Mouse (Mus musculus): ENCODE results near the gene Scamp1.

The Scamp1 gene

DNA sequence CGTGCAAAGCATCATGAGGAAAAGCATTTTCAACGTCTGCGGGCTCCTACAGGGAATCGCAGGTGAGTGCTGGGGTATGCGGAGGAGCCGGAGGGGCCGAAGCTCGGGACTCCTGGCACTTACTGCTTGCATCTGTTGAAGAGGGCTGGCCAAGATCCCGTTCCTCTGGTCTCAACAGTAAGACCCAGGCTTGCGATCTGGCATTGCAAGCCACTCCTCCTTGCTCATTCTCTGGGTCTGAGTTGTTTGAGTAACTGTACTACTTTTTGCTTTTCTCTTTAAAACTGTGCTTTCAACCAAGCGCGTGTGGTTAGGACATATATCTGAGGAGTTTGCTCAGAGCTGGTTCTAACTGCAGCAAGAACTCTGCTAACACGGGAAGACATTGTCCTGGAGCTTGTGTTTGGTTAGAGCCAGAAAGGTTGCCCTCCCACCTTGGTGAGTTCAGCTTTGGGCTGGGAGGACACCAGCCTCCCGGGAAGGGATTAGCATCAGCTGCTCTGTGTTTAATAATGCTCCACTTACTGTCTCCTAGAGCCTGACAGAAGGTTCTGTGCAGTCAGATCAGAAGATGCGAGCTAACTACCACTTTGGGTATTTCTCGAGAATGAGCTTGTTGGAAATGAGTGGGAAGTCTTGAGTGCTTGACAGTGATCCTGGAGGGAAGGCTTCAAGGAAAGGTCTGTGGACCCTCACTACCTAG is 110.9 kb downstream of the Scamp1 start:
- DNase-seq (ENCODE audit: low read depth), result peak; percentile 6

DNA sequence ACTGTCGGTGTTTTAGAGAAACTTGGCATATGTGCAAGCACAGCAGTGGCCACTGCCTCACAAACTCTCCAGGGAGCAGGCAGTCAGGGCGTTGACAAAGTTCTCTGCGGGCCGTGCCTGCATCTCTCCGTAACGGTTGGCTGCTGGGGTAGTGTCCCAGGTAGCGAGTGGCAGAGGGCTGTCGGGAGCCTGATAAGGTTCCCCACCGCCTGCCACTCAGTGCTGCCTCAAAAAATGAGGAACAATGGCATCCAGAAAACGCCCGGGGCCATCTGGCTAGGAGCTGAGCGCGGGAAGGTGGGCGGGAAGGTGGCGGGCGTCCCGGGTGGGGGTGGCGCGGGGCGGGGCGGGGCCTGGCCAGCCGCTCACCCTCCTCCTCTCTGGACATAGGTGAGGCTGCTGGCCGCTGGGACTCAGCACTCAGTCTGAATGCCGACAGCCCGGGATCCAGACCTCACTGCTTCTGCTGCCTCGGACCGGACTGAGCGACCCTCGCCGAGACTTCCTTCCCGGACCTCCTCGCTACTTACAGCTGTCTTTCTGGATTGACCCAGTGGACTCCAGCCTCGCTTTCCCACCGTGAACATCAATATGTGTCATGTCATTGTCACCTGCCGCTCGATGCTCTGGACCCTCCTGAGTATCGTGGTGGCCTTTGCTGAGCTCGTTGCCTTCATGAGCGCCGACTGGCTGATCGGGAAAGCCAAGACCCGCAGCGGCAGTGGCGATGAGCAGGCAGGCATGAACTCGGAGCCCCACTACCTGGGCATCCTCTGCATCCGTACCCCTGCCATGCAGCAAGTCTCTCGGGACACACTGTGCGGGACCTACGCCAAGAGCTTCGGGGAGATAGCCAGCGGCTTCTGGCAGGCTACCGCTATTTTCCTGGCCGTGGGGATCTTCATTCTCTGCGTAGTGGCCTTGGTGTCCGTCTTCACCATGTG is 111.8 kb downstream of the Scamp1 start:
- DNase-seq (ENCODE audit: low read depth), result peak; percentile 21

DNA sequence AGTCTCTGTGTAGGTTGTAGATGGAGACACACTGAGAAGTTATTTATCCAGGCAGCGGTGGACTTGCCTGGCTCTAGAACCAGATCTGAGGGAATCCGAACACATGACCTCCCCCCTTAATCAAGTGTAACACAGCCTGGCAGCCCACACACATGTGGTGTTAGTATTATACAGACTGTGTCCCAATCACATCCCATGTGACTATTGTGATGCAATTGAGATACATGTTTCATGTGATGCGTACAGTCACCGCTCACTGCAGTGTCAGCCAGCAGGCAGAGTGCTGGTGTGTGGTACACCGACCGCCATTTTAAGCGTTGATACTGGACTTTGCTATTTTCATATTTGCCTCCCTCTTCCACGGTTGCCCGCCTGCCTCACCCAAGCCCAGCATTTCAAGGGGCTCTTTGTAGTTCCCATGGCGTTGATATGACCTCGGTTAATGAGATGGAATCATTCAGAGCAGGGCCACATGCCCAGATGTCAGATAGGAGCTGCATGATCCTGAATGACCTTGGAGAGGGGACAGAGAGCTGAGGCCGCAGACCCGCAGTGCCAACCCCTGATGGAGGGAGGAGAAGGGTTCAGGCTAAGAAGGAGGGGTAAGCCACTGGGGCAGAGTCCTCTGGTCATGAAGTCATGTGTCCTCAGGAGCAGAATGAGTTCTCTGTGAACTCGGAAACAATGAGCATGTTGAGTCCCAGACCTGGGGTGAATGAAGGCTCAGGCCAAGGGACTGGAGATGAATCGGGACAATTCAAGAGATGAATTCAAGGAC is 112.9 kb downstream of the Scamp1 start:
- no peak for DNase-seq (ENCODE audit: low read depth)

DNA sequence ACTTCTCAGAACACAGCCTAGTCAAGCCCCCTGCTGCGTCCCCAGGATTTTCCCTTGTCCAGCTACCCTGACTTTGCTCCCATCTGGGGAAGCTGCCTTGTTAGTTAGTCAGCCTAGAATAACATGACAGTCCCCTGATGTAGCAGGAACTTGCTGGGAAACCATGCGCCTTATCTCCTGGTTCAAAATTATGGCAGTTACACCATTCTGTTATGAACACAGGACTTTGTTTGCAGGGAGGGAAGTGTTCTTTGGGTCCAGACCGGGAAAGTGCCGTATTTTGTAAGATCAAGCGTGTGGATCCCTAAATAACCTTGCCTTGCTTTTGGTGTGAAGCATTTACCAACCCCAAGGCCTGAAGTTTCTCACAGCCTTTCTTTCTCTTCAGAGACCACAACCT is 114.0 kb downstream of the Scamp1 start:
- DNase-seq (ENCODE audit: low read depth), result no peak

DNA sequence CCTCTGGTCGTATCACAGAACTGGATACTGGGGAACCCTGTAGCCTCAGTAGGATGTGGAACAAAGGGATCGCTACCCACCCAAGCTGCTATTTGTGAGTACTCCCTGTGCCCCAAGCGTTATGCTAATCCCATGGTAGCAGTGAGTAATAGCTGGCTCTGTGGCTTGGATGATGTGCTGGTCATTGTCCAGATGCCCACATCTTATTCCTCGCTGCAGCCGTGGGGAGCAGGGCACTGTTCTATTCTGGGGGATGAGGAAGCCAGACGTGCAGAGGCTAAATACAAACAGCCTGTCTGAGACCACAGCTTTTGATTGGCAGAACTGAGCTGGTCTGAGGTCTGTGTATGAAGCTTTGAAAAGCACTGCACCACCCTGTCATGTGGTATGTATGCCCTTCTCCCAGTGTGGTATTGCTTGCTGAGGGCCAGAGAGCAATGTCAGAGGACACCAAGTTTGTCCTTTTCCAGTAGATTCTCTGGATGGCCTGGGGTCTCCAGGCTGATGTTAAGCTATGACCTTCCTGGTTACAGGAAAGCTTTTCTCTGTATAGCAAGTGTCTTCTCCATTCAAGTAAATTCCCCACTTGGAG is 116.2 kb downstream of the Scamp1 start:
- no peak for DNase-seq (ENCODE audit: low read depth)

DNA sequence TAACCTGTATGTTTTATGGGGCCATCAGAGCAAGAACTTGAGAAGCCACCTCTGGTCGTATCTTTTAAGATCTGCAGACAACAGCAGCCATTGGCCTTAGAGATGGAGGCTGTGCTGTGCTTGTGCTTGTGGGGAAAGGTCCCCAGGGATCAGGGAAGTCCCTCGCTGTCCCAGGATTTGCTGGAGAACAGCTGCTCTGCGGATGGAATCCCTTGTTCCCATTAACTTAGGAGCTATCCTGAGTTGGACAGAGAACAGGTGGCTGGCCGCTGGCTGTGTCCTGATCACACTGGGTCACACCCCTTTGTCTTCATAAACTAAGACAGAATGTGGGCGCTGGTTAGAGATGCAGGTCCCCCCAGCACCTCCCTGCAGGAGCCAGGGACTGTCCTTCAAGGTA is 117.3 kb downstream of the Scamp1 start:
- DNase-seq (ENCODE audit: low read depth), result no peak

DNA sequence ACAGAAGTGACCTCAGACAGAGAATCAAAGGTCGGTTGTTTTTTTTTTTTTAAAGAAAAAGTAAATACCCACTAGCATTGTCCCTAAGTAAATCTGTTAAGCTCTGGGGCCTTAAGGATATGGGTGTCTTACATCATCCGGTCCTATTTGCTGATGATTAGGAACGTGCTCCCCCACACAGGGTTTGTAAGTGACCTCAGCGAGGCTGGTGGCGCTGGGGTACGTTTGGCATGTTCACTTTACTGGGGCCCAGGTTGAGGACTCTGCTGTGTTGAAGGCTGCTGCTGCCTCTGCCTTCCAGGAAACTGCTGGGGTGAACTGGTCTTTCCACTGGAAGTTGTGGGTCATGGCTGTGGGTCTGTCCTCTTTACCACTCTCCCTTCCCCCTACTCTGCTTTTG is 121.2 kb downstream of the Scamp1 start:
- no peak for DNase-seq (ENCODE audit: low read depth)

DNA sequence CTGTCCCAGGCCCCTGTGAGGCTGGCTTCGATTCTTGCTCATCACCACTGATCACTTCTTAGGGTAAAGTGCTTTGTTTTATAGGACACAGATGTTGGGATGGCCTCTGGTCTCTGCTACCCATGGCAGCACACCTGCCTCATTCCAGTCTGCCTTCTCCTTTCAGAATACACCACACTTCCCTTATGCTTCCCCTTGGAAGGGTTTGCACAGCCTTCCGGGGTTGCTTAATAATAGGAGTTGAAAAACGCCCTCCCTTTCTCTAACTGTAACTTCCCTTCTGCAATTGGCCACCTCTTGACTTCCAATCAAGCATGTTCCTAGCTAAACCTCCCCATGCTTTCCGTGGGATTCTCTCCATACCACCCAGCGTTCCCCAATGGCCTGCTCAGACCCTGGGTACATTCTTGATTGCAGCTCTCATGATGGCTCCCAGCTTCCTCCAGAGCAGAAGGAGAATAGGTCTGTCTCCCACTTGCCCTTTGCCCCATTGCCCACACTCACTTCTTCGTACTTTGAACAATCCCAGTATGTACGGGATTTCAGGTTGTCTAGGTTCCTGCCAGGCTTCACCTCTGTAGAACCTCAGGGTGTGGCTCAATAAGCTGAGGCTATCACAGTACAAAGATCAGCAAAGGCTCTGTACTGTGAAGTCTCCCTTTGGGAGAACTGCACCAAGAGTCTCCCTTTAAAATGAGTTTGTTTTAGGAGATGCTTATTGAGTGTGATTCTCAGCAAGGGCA is 126.0 kb downstream of the Scamp1 start:
- DNase-seq (ENCODE audit: low read depth), result no peak

DNA sequence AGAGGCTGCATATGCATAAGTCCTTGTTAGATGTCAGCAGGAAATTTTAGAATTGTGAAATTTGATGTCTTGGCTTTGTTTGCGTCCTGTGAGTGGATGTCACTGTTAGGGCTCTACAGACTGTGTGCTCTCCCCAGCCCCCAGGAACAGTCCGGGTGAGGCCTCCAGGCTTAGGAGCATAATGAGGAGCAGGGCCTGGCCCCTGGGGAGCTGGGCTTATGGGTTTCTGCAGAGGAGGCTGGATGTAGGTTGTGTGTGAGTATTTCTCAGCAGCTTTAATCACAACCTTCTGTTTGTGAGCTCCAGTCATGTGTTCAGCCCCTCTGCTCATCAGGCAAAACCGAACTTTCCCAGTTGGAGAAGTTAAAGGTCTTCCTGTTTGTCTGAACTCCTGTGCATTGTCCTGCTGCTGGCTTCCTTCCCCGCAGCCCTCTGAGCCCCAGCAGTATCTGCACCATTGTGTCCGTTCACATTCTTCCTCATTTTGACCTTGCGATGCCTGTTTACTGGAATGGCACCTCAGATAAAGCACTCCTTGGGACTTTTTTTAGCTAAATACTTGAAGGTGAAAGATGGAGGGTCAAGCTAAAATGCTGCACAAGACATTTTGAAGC is 126.7 kb downstream of the Scamp1 start:
- no peak for DNase-seq (ENCODE audit: low read depth)

DNA sequence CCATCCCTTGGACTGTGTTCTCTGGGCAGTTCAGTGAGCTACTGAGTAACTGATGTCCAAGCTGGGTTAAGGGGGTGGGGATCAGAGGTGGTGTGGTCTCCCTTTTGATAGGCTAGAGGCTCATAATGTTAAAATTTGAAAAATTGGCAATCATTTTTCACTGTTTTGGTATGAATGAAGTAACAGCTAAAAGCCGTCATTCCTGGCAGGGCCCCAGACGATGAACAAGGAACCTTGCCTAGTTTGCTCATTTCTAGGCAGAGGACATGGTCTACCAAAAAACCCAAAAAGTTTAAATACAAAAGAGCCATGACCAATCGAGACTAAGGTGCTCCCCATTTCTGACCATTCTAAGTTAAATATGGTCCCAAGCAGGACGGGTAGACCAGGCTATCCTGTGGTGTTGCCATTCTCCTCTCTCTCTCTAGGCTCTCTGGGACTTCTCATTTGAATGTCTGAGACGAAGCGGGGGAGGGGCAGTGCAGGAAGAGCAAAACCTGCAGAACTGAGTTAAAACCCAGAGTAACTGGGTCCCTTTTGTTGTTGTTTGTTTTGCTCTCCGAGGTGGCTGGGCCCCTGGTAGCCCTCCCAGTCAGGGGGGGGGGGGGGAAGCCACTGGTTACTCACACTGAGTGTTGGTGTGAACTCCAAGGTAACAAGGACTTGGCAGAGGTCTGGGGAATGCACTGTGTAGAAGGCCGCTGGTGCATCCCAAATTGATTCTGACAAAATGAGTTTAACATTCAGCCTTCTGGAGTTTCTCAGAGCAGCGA is 129.8 kb downstream of the Scamp1 start:
- DNase-seq (ENCODE audit: low read depth), result no peak

DNA sequence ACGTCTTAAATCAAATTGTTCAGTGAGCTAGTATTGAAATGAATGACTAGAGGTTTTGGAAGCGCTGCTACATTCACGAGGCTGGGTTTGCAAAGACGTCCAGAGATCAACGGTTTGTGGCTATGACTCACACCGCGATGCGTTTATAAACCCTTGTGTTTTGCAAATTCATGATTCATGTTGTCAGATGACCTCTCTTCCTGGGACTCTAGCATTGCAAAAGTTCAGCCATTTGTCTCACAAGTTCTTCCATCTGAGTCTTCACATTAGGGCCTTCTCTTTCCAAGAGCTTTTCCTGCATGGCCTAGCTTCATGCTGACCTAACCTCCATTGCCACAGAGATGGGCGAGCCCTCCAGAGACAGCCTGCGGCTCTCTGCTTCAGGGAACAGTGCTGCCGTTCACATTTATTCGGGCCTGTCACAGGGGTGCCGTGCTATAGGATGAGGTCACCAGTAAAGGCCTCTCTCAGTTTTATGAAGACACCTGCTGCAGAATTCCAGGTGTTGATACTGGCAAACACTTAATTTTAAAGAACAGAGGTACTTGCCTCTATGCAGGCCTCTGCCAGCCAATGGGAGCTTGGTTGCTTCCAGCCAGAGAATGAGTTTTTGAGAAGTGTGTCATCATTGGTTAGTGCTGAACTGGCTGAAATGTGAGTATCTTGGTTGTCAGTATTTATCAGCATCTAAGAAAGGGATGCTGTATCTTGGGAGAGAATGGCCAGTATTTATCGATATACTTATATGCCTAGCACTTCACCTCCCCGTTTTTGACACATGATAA is 131.0 kb downstream of the Scamp1 start:
- no peak for DNase-seq (ENCODE audit: low read depth)

DNA sequence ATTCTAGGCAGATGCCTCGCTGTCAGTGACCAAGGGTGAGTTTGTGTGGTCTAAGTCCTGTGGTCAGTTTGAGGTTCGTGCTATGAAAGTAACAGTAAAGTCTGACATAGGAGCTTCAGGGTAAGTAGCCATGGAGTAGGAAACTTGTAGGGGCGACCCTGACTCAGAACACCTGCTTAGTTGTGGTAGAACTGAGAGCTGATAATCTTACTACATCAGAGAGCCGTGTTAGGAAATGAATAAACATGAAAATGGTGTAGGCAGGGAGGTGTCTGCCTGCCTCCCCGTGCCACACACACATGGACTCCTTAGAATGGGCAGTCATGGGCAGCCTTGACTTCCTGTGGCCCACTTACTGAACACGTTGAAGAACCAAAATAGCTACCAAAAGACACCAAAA is 132.0 kb downstream of the Scamp1 start:
- DNase-seq (ENCODE audit: low read depth), result no peak

DNA sequence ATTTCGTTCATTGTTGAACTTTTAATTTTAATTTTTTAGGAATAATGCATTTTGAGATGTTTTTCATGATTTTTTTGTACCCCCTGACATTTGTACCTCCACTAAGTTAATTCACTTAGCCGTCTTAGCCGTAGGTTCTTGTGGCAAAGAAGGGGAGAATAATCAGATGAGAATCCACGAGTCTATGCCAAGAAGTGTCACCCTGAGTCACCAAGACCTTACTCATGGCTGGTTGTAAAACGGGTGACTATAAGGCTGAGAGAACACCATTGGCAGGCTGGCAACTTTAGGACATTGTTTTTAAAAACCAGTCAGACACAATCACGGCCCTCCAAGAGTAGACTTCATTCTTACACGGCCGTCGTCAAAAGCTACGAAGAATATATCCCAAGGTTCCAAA is 132.8 kb downstream of the Scamp1 start:
- no peak for DNase-seq (ENCODE audit: low read depth)

Measured in naive thymus-derived CD4-positive, alpha-beta T cell, adult 2 months (primary cell).